Mouse (Mus musculus) c-Kit-negative CD71-positive TER-119-positive erythroid progenitor cells, embryonic 14.5 days (primary cell): Measurements from ENCODE around the gene Pitpnm3.

Source experiments
- DNase-seq: peaks from one replicate; pipeline ENCODE4 v3.0.0-alpha.2; 2013; ENCODE audit warnings: low read depth, low spot score

Pitpnm3 gene

GRCm38 (mm10) chr11:72136231-72136982 is 829 bp upstream of the Pitpnm3 start:
- DNase-seq, result no peak

DNA sequence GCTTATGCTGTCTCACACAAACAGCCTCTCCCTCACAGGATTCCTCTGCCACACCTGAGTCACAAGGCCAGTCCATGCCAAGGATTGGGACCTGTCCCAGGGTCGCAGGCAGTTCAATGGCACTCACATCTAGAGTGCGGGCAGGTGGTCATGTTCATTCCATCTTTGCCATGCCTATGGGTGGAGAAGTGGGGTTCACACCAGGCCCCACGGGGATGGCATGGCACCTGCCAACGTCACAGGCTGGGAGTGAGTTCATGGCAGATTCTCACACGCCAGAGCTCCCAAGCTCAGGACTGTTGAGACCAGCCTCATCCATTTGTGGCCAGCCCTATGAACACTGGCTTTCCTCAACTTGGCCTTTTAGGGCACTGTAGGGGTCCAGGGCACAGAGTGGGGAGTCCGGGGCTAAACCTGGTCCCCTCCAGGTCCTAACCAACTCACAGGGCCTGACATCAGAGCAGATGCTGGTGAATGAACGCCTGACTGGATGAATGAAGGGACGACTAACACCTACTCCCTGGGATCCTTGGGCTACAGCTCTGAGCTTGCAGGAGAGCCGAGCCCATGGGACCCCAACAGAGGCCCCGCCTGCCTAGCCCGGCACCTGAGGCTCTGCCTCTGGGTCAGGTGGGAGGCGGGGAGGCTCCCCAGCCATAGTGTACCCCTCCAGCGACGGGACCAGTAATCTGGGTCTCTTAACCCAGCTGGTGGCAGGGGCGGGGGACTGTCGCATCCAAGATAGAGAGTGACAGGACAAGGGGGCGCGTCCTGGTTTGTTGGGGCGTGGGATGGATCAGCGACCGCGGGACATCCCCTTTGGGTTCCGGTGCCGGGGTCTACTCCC is 819 bp downstream of the Pitpnm3 start:
- DNase-seq, result no peak

GRCm38 (mm10) chr11:72133075-72133474 is 2.5 kb downstream of the Pitpnm3 start:
- no peak for DNase-seq

GRCm38 (mm10) chr11:72132266-72132665 is 3.3 kb downstream of the Pitpnm3 start:
- DNase-seq, result no peak

DNA sequence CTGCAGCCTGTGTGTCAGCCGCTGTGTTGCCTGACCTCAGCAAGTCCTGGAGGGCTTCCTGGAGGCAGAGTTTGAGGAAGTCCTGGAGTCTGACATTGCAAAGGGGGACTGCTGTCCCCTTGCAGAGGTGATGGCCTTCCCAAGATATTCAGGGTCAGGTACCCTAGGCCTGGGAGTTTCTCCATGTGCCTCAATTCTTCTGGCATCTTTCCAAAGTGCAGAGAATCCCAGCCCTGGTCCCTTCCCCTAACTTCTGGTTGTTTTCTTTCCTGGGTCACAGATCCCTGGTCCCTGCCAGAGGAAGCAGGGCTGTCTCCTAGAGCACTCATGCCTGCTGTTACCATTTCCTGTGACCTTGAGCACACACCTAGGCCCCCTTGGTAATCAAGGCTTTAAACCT is 3.9 kb downstream of the Pitpnm3 start:
- no peak for DNase-seq

- DNase-seq, result no peak
Observed at GRCm38 (mm10) chr11:72130905-72131304, 4.7 kb downstream of the Pitpnm3 start.

- no peak for DNase-seq
Observed at GRCm38 (mm10) chr11:72130472-72130871, 5.1 kb downstream of the Pitpnm3 start.

- no peak for DNase-seq
Observed at GRCm38 (mm10) chr11:72130021-72130420, 5.6 kb downstream of the Pitpnm3 start.

DNA sequence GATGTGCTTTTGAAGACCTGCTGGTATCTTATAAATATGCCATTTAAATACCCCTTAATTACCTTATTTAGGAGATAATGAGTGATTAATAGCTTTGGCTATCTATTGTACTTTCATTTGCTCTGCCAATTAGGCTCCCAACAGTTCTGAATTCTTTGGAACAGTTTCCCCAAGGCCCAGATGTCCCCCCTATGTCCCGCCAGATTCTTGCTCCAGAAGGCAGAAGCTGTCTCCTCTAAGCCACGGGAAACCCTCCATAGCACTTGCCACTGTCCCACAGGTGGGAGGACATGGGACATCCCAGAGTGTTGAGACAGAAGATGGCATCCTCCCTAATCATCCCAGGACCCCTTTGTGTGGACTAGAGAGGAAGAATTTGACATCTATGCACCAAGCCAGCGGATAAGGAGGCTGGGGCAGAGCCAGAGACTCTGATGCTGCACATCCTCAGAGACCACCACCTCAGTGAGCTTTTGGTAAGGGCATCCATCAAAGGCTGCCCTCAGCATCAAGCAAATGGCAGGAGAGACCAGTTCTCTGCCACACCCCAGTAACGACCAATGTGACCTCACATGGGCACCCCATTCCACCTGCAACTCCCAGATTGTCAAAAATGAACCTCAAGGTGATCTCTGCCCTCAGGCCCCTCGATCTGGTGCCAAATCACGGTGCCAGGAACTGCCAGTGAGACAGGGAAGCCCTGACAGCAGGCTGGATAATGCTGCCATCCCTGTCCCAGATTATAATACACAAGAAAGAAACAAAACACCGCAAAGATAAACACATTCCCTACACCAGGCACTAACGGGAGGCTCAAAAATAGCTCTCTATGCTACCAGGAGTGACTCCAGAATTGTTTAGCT is 6.3 kb downstream of the Pitpnm3 start:
- no peak for DNase-seq

DNA sequence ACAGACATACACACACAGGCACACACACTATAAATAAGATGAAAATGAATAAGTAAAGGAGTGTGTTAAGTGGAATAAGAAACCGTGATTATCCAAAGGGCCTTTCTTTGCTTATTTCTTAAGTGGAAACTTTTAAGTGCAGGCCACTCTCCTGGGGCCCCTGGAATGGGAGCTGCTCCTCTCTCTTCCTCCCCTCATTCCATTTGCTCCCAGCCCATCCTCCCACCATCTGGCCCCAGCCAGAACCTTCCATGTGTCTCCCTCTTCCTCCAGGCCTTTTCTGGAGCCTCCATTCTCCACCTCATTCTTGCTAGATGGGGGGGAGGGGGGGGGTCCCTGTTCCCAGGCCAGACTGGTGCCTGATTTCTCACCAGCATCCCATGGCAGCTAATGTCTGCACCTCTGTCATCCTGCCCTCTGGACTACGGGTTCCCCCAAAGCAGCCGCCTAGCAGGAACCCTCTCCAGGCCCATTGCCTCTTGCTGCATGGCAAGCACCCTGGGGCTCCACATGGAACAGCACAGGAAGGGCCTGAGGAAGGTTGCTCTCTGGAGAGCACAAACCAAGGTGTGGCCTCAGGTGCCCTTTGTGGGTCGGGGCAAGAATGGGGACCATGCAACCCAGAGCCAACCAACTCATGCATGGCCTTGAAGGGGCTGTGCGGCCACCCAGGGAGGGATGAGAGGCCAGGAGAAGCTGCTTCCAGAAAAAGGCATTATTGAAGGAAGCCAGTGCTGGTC is 8.0 kb downstream of the Pitpnm3 start:
- DNase-seq, result no peak

- DNase-seq, result no peak
Observed at GRCm38 (mm10) chr11:72125781-72126180, 9.8 kb downstream of the Pitpnm3 start.

- DNase-seq, result no peak
Observed at GRCm38 (mm10) chr11:72123531-72123930, 12.0 kb downstream of the Pitpnm3 start.

GRCm38 (mm10) chr11:72120354-72120753 is 15.2 kb downstream of the Pitpnm3 start:
- DNase-seq, result no peak

GRCm38 (mm10) chr11:72118630-72119029 is 16.9 kb downstream of the Pitpnm3 start:
- DNase-seq, result no peak

GRCm38 (mm10) chr11:72113296-72113695 is 22.3 kb downstream of the Pitpnm3 start:
- no peak for DNase-seq

DNA sequence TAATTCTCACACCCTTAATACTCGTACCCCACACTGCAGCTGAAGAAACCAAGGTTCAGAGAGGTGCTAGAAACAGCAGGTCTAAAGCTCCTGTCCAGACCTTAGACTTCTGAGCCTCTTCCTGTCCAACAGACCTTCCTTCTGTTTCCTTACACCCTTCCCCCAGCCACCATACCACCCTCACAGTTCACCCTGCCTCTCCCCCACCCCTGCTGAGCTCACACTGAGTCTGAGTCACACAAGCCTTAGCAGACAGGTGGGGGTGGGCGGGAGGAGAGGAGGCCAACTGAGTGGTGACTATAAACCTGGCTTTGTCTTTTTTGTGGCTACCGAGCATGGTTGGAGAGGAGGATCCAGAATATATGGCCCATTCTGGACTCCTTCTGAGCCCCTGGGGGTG is 24.9 kb downstream of the Pitpnm3 start:
- no peak for DNase-seq

- DNase-seq, result no peak
Observed at GRCm38 (mm10) chr11:72104223-72104622, 31.4 kb downstream of the Pitpnm3 start.

GRCm38 (mm10) chr11:72103530-72103929 is 32.0 kb downstream of the Pitpnm3 start:
- no peak for DNase-seq

GRCm38 (mm10) chr11:72100996-72101395 is 34.6 kb downstream of the Pitpnm3 start:
- no peak for DNase-seq

- no peak for DNase-seq
Observed at GRCm38 (mm10) chr11:72099181-72099580, 36.4 kb downstream of the Pitpnm3 start.

GRCm38 (mm10) chr11:72098027-72098426 is 37.6 kb downstream of the Pitpnm3 start:
- DNase-seq, result no peak
